Mouse (Mus musculus) liver, embryonic 12.5 days (tissue): ENCODE measurements around the gene Cope. TPM values are rescaled to one million over a fixed set of nuclear protein-coding genes. Genes with fewer than 3 reads are reported as not detected.

Experiments
- ATAC-seq: fragments of 200-750 bp; cut with Nextera tagmentation; 2 replicates; pipeline ENCODE4 v1.8.0; 2017; ENCODE audit warnings: moderate number of reproducible peaks, mild to moderate bottlenecking, moderate library complexity
- H3K27ac ChIP-seq: fragments of 300-500 bp; sonication (generic); 2 replicates; pipeline ENCODE4 v1.5.1; 2016; ENCODE audit warnings: mild to moderate bottlenecking
- H3K27me3 ChIP-seq: fragments of 300-500 bp; sonication (generic); replicated peaks from 2 replicates; pipeline ENCODE4 v1.6.1; 2016; ENCODE audit warnings: mild to moderate bottlenecking, moderate library complexity
- H3K36me3 ChIP-seq: fragments of 300-500 bp; sonication (generic); 2 replicates; pipeline ENCODE4 v1.6.1; 2016; ENCODE audit warnings: mild to moderate bottlenecking, moderate library complexity
- H3K4me1 ChIP-seq: fragments of 300-500 bp; sonication (generic); 2 replicates; pipeline ENCODE4 v1.6.1; 2016
- H3K4me2 ChIP-seq: fragments of 300-500 bp; sonication (generic); 2 replicates; pipeline ENCODE4 v1.6.1; 2016; ENCODE audit warnings: mild to moderate bottlenecking, moderate library complexity
- H3K4me3 ChIP-seq: fragments of 300-500 bp; sonication (generic); 2 replicates; pipeline ENCODE4 v1.5.1; 2016; ENCODE audit warnings: mild to moderate bottlenecking, moderate library complexity
- H3K9ac ChIP-seq: fragments of 300-500 bp; sonication (generic); 2 replicates; pipeline ENCODE4 v1.6.1; 2016; ENCODE audit warnings: mild to moderate bottlenecking, moderate library complexity
- H3K9me3 ChIP-seq: fragments of 300-500 bp; sonication (generic); replicated peaks from 2 replicates; pipeline ENCODE4 v1.6.1; 2016; ENCODE audit warnings: mild to moderate bottlenecking, moderate library complexity
- WGBS: fragments of 180-500 bp; shearing (Covaris S2); methylation state at CpG from one replicate; pipeline ENCODE4 v1.1.7; 2016; ENCODE audit not compliant: insufficient replicate concordance; 5-methylcytosine and 5-hydroxymethylcytosine counted together
- polyA plus RNA-seq: library from polyadenylated mRNA; unstranded; fragments of >200 nt; fragmentation: Nextera tagmentation; extraction: Ambion mirVana; gene quantifications from 2 replicates; pipeline ENCODE4 v1.2.1, GENCODE M21; 2016

Gene Cope
- polyA plus RNA-seq, 1 experiment from 2014 or later: 212 TPM

DNA sequence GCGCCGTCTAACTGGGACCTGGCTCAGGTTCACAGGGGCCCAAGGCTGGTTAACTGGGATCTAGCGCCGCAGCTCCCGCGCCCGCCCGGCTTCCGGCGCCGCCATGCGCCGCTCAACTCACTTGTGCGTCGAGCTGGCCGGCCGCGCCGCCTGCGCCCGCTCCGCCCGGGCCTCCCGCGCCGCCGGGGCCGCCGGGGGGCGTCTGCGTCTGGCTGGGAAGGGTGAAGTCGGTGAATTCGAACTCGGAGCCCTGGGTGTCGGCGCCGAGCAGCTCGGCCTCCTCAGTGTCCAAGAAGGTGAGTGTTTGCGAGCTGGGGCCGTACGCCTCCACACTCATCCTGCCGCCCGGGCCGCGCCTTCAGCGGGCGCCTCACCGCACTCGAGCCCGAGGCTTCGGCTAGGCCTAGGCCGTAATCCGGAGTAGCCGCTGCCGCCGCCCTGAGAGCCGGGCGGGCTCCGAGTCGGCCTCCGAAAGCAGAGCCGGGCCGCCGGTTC lies 50.4 kb downstream of the Cope start:
- under 1% methylated on average over 59 of the region's 64 CpGs for WGBS
- Histone ChIP-seq H3K4me2 (peak overlapping the region; percentile 96), H3K36me3 (peaks cover 37% of the 10 kb centered on the region), H3K4me3 (peak overlapping the region; percentile 95), H3K27ac (peak overlapping the region; percentile 96), H3K4me1 (peaks cover 89% of the 10 kb centered on the region), H3K9me3 (no peaks in the 10 kb centered on the region), H3K27me3 (no peaks in the 10 kb centered on the region), H3K9ac (peak overlapping the region; percentile 98)
- peak; percentile 34 for ATAC-seq

DNA sequence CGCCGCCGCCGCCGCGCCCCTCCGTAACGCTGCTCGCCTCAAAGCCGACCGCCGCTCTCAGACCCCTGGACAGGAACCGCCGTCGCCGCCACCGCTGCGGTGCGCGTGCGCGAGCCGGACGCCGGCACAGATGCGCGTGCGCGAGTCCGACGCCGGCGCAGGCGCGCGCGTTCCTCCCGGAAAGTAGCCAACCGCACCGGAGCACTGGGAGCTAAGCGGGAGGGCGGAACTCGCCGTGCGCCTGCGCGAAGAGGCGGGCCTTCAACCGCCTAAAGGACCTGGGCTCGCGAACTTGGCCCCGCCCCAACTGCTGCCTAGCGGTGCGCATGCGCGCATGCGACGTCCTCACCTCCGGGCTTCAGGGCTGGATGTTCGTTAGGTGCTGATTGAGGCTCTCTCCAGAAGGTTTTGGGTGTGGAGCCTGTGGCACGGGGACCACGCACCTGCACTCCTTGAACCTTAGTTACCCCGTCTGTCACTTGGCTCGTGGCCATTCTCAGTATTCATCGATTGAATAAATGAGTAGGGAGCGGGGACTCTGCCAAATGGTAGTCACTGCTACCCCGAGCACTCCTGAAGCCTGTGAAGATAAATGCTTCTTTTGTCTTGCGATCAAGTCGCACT lies 51.0 kb downstream of the Cope start, which contains the start of gene Upf1:
TSS of gene Upf1 (minus strand) at position 85 of the 624 bp plus-strand sequence.
- Histone ChIP-seq H3K4me1 (peaks cover 84% of the 10 kb centered on the region), H3K9ac (peak within 1 kb of the TSS; percentile 98), H3K36me3 (peaks cover 31% of the 10 kb centered on the region), H3K4me3 (peak within 1 kb of the TSS; percentile 95), H3K27ac (peak within 1 kb of the TSS; percentile 96), H3K4me2 (peak within 1 kb of the TSS; percentile 96), H3K9me3 (no peaks in the 10 kb centered on the region), H3K27me3 (no peaks in the 10 kb centered on the region)
- peak; percentile 83 for ATAC-seq
- under 1% methylated on average over 57 of the region's 69 CpGs for WGBS

DNA sequence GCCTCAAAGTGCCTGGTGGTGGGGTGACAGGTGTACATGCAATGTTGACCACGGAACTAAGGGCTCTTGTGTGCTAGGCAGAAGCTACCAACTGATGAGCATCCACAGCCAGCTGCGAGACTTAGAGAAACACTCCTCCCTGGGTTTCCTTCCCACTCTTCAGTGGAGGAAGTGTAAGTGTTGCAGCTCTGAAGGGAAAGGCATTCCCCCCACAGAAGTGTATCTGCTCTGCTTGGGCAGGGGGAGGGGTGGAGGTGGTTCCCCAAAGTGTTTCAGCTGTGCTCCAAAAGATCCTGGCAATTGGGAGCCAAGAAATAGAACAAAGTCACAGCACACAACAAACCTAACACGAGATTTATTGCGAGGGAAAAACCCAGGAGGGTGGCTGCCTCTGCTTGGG lies 51.7 kb downstream of the Cope start:
- H3K36me3 ChIP-seq: peaks cover 24% of the 10 kb centered on the region
- no peak for ATAC-seq
- H3K27me3 ChIP-seq: no peaks in the 10 kb centered on the region
- peak overlapping the region; percentile 95 for H3K4me3 ChIP-seq
- peak overlapping the region; percentile 69 for H3K9ac ChIP-seq
- peak overlapping the region; percentile 75 for H3K4me2 ChIP-seq
- WGBS: 60% methylated on average over 4 of the region's 4 CpGs
- H3K27ac ChIP-seq: peak overlapping the region; percentile 91
- no peaks in the 10 kb centered on the region for H3K9me3 ChIP-seq
- H3K4me1 ChIP-seq: peaks cover 77% of the 10 kb centered on the region

DNA sequence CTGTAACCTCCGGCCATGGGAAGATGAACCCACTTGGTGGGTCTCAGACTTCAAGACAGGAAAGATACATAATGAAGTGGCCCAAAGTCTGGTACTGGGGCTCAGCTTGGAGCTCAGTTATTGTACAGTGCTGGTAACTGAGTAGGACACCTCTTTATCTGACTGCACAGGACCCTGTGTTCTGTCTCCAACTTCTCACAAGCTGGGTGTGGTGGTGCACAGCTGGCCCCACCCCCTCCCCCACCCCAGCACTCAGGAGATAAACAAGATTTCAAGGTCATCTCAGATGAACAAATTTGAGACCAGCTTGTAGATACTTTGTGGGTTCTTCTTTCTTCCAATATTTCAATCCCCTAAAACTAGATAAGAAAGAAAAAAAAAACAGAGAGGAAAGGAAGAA lies 53.8 kb downstream of the Cope start:
- Histone ChIP-seq H3K36me3 (peaks cover 3% of the 10 kb centered on the region), H3K4me2 (peak overlapping the region; percentile 55), H3K4me1 (peaks cover 56% of the 10 kb centered on the region), H3K27me3 (0 out of 2 replicates have a peak, but pooled peaks cover 4% of the 10 kb centered on the region), H3K9me3 (no peaks in the 10 kb centered on the region), H3K4me3 (peak overlapping the region; percentile 22), H3K27ac (peak overlapping the region; percentile 93), H3K9ac (peak overlapping the region; percentile 59)
- peak; percentile 85 for ATAC-seq
- WGBS: 33% methylated on average over 1 of the region's 1 CpGs

DNA sequence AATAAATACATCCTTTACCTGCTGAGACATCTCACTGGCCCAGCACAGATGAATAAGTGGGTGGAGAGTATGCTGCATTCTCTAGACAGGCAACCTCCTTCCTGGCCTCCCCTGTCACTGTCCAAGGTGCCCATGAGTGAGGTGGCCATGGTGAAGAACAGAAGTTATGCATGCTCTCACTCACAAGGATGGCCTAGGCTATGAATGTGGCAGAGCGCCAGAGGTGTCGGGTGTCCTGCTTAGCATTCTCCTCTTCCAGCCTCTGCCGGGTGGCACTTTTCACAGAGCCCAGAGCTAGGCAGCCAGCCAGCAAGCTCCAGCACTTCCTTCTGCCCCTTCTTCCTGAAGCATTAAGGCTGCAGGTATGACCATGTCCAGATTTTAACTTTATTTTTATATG lies 57.1 kb downstream of the Cope start:
- Histone ChIP-seq H3K4me2 (no peak overlapping the region), H3K4me3 (no peak overlapping the region), H3K9ac (no peak overlapping the region), H3K36me3 (no peaks in the 10 kb centered on the region), H3K4me1 (peaks cover 37% of the 10 kb centered on the region), H3K27ac (no peak overlapping the region), H3K9me3 (no peaks in the 10 kb centered on the region), H3K27me3 (peaks cover 25% of the 10 kb centered on the region)
- WGBS: 59% methylated on average over 3 of the region's 3 CpGs
- no peak for ATAC-seq

DNA sequence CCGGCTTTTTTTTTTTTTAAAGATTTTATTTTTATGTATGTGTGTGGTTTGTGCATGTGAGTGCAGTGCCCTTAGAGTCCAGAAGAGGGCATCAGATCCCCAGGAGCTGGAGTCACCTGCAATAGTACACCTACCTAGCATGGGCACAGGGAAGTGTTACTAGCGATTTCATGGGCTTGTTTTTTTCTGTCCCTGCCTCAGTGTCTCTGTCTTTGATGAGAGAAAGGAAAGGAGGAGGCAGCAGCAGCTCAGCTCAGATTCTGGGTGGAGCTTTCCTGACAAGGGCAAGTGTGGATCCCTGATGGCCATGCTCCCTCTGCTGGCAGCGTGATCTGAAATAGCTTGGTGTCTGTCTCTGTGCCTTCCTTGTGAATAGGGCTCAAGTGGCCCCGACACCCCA lies 58.5 kb downstream of the Cope start:
- peaks cover 25% of the 10 kb centered on the region for H3K27me3 ChIP-seq
- no peak overlapping the region for H3K9ac ChIP-seq
- no peak for ATAC-seq
- no peaks in the 10 kb centered on the region for H3K36me3 ChIP-seq
- 46% methylated on average over 4 of the region's 4 CpGs for WGBS
- H3K9me3 ChIP-seq: no peaks in the 10 kb centered on the region
- H3K4me2 ChIP-seq: no peak overlapping the region
- no peak overlapping the region for H3K4me3 ChIP-seq
- peaks cover 29% of the 10 kb centered on the region for H3K4me1 ChIP-seq
- no peak overlapping the region for H3K27ac ChIP-seq

DNA sequence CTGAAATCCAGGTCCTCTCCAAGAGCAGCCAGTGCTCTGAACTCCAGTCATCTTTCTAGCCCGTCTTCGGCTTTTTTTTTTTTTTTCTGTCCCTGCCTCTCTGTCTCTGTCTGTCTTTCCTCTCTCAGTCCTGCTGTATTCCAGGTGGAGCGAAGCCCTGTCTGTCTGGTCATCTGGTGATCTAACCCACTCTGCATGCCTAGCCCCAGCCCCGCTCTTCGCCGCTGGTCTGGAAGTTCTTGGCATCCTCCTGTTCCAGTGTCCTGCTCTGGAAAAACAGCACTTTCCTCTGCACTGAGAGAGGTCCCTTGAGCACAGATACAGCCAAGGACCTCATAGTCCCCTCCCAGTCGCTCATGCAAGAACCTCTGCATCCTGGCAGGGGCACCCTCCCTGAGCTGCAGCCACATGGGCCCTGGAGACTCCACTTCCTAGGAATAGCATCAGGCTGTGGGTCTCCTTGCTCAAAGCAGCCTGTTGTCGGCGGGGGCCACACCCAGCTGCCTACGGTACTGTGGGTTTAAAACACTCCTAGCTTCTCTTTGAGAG lies 59.2 kb downstream of the Cope start:
- WGBS: 68% methylated on average over 10 of the region's 10 CpGs
- no peak overlapping the region for H3K9ac ChIP-seq
- H3K4me2 ChIP-seq: no peak overlapping the region
- H3K9me3 ChIP-seq: no peaks in the 10 kb centered on the region
- H3K27ac ChIP-seq: no peak overlapping the region
- no peak overlapping the region for H3K4me3 ChIP-seq
- H3K4me1 ChIP-seq: peaks cover 27% of the 10 kb centered on the region
- no peak for ATAC-seq
- peaks cover 28% of the 10 kb centered on the region for H3K27me3 ChIP-seq
- H3K36me3 ChIP-seq: no peaks in the 10 kb centered on the region

Other genes starting within 250 kb of the Cope start
- 0.68 and 0.74 TPM in 2 replicates for gene Tm6sf2, start 229.6 kb upstream of the Cope start, polyA plus RNA-seq
- gene Hapln4, start 219.1 kb upstream of the Cope start, polyA plus RNA-seq: 0.12 and 0.26 TPM in 2 replicates
- not detected in 2 replicates for gene Ncan, start 181.6 kb upstream of the Cope start, polyA plus RNA-seq
- 30.9 and 33.0 TPM in 2 replicates for gene Nr2c2ap, start 171.2 kb upstream of the Cope start, polyA plus RNA-seq
- gene Rfxank, start 163.4 kb upstream of the Cope start, polyA plus RNA-seq: 9.6 and 9.8 TPM in 2 replicates
- 25.1 and 28.8 TPM in 2 replicates for gene Borcs8, start 163.0 kb upstream of the Cope start, polyA plus RNA-seq
- 0.23 and 0.36 TPM in 2 replicates for gene Mef2b, start 162.8 kb upstream of the Cope start, polyA plus RNA-seq
- 37.7 and 39.4 TPM in 2 replicates for gene Tmem161a, start 130.2 kb upstream of the Cope start, polyA plus RNA-seq
- gene Slc25a42, start 90.2 kb upstream of the Cope start, polyA plus RNA-seq: 6.6 and 8.5 TPM in 2 replicates
- gene Sugp2, start 68.3 kb upstream of the Cope start, polyA plus RNA-seq: 24.4 and 24.7 TPM in 2 replicates
- gene Armc6, start 68.1 kb upstream of the Cope start, polyA plus RNA-seq: 23.9 and 24.8 TPM in 2 replicates
- gene Homer3, start 19.7 kb upstream of the Cope start, polyA plus RNA-seq: 19.6 and 21.4 TPM in 2 replicates
- 37.0 and 40.0 TPM in 2 replicates for gene Ddx49, start within 50 bp of the Cope start, polyA plus RNA-seq
- 0.45 and 0.63 TPM in 2 replicates for gene Cers1, start 13.3 kb downstream of the Cope start, polyA plus RNA-seq
- gene Gdf1, start 27.3 kb downstream of the Cope start, polyA plus RNA-seq: 1.0 and 1.5 TPM in 2 replicates
- gene Upf1, start 50.8 kb downstream of the Cope start, polyA plus RNA-seq: 30.4 and 30.5 TPM in 2 replicates
- 0.27 and 0.63 TPM in 2 replicates for gene Comp, start 71.0 kb downstream of the Cope start, polyA plus RNA-seq
- 6.6 and 6.9 TPM in 2 replicates for gene Crtc1, start 137.1 kb downstream of the Cope start, polyA plus RNA-seq
- gene Klhl26, start 174.4 kb downstream of the Cope start, polyA plus RNA-seq: 9.4 and 9.5 TPM in 2 replicates
- 0.18 and 0.37 TPM in 2 replicates for gene Tmem59l, start 184.8 kb downstream of the Cope start, polyA plus RNA-seq
- gene Crlf1, start 190.6 kb downstream of the Cope start, polyA plus RNA-seq: 3.9 and 4.0 TPM in 2 replicates
- 85.6 and 86.6 TPM in 2 replicates for gene Rex1bd, start 204.2 kb downstream of the Cope start, polyA plus RNA-seq
- 841 and 876 TPM in 2 replicates for gene Uba52, start 208.3 kb downstream of the Cope start, polyA plus RNA-seq
- gene Fkbp8, start 225.2 kb downstream of the Cope start, polyA plus RNA-seq: 223 and 224 TPM in 2 replicates
- gene Kxd1, start 225.4 kb downstream of the Cope start, polyA plus RNA-seq: 44.7 and 45.0 TPM in 2 replicates
- 13.1 TPM in 2 replicates for gene Ell, start 236.9 kb downstream of the Cope start, polyA plus RNA-seq